Mouse (Mus musculus) adrenal gland, postnatal 14 days (tissue): ENCODE results near the gene Adamts8. TPM values are rescaled to one million over a fixed set of nuclear protein-coding genes. Genes with fewer than 3 reads are reported as not detected.

Source experiments
- DNase-seq: peaks from one replicate; pipeline ENCODE4 v3.0.0; 2021; ENCODE audit warnings: mixed read lengths
- total RNA-seq: library from RNA; stranded (reverse); gene quantifications from 2 replicates; pipeline ENCODE4 v1.2.3, GENCODE M21; 2021

The Adamts8 gene
- total RNA-seq, 1 experiment from 2014 or later: 0.37 TPM

DNA sequence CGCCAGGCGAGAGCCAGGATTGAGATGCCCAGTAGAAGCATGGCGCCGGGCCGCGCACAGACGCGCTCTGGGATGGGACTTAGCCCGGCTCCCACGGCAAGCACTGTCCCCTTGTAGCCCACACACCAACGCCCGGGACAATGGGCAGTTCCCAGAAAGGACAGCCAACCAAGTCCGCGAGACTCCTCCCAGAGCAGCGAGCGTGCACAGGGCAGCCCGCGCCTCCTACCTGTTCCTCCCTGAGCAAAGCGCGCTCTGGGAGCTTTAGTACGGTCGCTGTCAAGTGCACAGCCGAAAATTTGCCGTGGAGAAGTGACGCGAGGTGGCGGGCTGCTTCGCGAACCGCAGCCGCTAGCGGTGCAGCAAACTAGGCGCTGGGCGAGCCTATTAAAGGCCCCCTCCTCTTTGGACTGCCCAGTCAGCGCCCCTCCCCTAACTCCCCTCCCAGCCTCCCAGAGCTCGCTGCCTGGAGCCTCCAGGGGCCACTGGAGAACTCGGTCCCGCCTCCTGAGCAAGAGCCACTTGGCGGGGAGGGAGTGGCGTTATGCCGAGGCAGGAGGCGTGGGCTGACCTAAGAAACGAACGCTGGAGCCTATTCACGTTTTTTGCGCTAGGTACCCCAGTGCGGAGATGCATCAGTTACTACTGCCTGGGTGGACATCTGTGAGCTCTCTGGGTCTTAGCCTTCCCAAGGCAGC lies 20.0 kb upstream of the Adamts8 start, which contains the start of gene Adamts15:
Adamts15 (minus strand) TSS at position 256 of the 698 bp plus-strand sequence.
- peak; percentile 76 for DNase-seq

DNA sequence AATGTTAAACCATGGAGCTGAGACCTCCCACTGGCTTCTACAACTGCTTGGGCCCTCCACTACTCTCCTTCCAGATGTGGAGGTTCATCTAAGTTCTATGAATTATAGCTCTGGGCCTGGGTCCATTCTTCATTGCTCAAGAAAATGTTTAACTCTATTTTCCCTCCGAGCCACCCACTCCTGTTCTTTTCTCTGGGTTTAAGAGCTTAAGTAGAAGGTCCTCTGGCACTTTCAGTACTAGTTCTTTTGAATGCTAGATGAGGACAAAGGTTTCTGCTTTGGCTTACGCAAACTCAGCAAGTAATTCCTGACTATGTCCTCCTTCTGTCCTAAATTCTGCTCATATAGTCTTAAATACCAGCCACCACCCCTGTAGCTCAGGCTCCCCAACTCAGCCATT lies 13.6 kb upstream of the Adamts8 start:
- DNase-seq: no peak

DNA sequence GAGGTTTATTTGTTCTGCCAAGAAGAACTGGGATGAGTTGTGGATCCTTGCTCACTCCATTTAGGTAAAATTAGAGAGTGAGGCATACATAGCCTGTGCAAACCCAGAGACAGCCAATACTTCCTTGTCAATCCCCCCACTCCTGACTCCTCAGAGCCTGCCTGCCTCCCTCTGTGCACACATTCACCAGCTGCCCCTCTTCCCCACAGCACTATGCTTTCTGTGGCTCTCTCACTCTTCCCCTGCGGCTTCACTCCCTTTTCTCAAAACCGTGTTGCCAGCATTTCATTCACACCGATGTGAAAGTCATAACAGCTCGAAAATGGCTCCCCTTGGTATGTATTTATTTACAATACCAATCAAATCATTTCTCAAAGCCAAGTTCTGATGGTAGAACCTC lies 10.0 kb upstream of the Adamts8 start:
- DNase-seq: no peak

DNA sequence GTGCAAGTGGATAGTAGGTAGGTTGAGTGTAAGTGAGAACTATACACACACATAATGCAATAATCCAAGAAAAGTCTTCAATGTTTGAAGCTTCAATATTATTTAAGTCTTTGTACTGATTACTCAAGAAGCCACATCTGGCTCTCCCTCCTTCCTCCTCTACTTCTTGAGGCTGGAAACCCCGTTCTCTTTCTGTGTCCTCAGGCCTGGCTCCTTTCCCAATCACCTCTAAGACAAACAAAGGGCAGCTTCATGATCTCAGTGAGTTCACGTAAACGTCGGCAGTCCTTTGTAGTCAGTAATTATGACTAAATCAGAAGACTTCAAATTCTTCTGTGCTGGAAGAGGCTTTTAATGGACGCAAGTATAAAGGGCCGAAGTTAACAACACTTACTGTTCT lies 7.5 kb upstream of the Adamts8 start:
- no peak for DNase-seq

DNA sequence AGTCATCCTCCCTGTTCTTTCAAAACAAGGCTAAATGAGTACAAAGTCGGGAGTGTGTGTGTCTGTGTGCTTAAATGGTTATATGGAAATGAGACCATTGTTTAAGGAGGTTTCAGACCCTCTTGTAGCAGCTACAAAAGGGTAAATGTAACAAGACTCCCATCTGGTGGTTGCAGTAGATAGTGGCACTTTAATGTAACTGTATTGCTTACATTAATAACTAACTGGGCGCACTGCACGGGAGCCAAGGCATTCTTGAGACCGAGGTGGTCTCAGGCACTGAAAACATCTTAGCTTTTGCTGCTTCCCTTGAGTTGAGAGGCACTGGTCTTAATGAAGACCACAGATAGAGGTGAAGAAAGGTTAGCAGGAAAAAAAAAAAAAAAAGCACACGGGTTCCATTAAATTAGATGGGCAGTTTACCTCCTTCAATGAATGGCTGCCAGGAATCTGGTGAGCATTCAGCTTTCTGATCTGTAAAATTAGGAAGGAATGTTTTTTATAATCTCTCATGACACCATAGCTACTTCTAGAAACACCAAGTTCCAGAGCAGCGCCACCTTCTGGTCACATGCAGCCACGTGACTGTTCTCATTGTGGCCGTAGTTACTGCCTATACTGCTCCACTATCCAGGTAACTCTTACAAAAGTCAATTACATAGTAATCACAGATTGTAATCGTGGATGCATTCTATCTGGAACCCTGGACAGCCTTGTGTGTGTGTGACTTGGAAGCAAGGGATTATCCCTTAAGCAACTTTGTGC lies 5.5 kb upstream of the Adamts8 start:
- peak; percentile 79 for DNase-seq

DNA sequence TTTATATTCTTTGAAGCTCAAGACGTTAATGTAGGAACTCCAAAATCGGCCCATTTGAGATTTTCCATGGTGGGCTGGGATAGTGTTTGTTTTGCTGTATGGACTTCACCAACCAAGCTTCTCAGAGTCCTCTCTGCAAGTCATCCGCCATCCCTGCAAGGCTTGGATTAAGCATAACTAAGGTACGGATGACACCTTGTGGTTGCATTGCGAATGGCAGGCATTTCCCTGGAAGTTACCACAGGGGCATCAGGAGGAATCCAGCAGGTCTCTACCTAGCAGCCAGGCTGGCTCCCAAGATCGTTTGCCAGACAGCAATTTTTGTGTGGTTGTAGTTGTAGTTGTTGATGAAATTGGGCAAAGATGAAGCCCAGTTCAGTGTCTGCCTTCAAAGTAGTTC lies 2.0 kb upstream of the Adamts8 start:
- DNase-seq: peak; percentile 88

DNA sequence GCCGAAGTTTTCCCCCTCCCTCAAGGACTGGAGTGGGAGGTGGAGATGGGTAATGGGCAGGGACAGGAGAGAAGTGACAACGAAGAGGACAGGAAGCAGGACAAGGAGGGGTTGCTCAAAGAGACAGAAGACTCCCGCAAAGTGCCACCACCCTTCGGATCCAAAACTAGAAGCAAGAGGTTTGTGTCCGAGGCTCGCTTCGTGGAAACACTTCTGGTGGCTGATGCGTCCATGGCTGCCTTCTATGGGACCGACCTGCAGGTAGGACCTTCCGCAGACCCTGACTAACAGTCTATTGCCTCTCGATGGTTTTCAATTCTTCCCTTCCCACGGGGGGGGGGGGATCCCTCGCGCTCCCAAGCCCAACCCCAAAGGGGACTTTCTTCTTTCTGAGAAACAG lies 979 bp downstream of the Adamts8 start:
- DNase-seq: no peak

DNA sequence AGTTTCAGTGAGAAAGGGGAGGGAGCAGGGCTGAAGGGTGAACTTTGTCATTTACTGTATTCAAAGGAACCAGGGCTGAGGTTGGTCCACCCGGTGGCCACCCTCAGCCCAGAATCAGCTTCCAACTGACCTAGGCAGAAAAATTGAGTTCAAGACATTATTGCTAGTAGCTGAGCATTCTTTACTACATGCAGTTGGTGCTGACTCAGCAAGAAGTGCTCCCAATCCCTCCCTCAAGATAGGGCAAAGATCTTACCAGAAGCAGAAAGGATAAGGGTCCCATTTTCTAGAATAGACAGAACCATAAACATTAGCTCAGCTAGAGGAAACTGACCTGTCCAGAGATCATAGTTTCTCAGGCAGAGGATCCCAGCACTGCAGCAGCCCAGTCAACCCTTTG lies 1.9 kb downstream of the Adamts8 start:
- DNase-seq: no peak

DNA sequence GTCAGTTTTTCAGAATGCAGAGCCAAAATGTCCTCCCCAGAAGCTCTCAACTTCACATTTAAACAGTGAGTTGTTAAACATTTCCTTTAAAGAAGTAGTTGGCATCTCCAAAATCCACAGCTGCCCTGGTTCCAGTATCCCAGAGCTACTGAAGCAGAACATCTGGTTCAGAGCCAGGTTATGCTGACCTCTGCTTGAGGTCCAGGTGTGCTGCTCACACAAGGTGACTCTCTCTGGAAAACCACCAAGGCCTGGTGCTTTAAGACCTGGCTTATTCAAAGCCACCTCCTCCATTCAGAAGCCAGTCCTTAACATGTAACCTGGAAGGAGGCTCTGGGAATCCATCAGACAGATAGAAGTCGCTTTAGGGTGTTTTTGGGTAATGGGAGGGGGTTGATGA lies 2.9 kb downstream of the Adamts8 start:
- no peak for DNase-seq

DNA sequence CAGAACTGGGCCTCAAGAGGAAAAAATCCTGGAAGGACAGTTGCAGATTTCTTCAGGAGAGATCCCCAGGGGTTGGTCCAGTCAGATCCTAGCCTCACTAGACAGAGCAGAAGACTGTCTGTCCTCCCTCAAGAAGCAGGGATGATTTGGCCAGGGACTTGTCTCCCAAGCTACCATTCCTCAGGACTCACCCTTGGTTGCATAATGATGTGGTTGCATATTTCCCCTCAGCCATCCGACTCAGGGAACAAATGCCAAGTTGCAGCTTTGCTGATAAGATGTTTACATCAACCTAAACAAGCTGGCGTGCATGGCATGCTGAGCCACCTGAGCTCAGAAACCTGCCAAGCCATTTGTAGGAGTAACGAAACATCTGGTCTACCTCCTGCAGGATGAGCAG lies 7.1 kb downstream of the Adamts8 start:
- no peak for DNase-seq

DNA sequence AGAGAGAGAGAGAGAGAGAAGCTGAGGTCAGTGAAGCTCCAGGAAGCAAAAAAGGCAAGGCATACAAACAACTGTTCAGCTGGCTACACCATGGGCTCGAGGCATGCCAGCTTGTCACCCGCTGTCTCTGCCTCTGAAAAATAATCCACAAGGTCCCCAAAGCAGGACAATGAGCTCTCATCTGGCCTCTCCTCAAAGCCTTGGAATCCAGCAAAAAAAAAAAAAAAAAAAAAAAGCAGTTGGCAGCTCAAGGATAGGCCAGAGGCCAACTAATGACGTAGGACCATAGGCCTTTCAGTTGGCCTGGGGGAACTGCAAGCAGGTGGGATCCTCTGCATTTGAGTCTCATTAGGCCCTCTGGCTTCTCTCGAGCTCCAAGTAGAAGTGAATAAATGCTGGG lies 7.6 kb downstream of the Adamts8 start:
- peak; percentile 31 for DNase-seq

DNA sequence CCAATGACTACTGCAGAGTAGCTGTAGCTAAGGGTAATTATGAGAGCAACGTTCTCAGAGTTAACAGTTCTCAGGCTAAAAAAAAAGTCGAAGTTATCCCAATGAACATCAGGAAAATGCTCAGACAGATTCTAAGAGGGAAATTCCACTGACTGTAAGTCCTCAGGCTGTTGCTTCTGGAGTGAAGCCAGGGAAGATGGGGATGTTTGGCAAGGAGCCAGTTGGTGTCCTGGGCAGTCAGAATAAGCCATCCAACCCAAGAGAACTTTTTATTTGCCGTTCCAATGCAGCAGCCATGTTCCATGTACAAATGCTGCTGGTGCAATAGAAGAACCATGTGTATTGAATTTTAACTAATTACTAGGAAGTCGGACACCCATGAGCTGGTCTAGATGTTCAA lies 8.2 kb downstream of the Adamts8 start:
- peak; percentile 48 for DNase-seq

DNA sequence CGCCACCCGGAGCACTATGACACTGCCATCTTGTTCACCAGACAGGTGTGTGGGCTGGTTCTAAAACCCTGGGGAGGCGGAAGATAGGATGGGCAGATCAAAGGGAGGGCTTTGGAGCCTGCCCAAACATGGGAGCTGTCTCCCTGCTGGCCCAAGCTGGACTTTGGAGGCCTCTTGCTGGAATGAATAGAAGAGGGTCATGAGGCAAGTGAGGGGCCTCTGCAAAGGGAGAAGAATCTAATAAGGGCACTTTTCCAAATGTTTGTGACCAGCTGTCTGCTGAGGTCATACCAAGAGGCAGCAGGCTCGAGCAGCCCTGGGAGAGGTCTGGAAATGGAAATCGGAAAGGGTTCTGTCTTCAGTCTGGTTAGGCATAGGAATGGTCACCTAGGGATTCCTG lies 9.1 kb downstream of the Adamts8 start:
- no peak for DNase-seq

DNA sequence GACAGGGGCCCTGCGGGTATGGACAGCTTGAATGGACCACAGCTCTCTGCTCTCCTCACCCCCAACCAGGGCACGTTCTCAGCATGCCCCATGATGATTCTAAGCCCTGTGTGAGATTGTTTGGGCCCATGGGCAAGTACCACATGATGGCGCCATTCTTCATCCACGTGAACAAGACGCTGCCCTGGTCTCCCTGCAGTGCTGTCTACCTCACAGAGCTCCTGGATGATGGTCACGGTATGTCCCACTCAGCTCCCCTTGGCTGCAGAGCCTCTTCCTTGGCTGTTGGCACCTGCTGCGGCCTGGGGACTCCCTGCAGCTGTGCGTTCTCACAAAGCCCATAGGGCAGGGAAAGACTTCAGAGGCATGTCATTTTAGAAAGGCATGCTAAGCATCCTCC lies 10.9 kb downstream of the Adamts8 start:
- peak; percentile 29 for DNase-seq

DNA sequence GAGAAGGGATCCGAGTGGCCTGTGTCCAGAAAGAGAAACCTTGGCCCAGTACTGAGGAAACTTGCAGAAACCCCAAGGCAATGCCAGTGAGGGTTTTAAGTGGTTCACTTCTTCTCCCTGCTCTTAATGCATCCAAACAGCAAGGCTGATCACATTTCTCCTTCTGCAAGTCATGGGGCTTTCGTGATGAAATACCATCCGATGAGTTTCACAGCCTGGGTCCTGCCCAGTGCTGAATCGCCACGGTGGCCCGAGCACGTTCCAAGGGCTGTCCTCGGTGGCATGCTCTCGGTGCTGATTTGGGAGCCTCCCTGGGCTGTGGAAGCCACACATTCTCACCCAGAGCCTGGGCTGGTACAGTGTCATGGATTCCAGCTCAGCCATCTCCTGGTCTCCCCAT lies 12.9 kb downstream of the Adamts8 start:
- DNase-seq: no peak

DNA sequence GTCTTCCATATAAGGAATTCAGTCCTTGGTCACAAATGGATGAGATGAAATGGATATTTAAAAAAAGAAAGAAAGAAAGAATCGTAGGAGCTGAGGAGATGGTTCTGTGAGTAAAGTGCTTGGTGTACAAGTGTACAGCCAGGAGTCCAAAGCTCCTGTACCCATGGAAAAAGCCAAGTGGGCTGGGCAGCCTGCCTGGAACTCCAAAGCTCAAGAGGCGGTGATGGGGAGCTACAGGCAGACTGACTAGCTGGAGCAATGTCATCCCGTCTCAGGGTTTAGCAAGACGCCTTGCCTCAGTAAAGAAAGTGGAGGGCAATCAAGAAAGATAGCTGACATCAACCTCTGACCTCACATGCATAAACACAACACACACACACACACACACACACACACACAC lies 21.4 kb downstream of the Adamts8 start:
- no peak for DNase-seq

DNA sequence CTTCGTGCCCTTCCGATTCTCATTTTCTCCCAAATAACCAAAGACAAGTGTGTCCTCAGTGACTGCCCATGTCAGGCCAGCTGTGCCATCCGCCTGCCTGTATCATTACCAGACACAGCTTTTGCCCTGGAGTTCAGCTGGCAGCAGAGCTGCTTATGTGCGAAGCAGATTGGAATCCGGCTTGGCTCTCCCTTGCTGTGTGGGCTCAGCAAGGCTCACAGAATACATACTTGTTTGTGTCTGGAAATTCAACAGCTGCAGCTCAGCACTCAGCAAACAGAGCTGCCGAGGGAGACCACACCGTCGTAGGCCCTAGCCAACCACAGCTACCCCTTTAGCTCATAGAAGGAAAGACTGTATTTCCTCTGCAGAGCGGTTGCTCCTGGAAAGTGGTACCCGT lies 22.3 kb downstream of the Adamts8 start:
- DNase-seq: no peak

DNA sequence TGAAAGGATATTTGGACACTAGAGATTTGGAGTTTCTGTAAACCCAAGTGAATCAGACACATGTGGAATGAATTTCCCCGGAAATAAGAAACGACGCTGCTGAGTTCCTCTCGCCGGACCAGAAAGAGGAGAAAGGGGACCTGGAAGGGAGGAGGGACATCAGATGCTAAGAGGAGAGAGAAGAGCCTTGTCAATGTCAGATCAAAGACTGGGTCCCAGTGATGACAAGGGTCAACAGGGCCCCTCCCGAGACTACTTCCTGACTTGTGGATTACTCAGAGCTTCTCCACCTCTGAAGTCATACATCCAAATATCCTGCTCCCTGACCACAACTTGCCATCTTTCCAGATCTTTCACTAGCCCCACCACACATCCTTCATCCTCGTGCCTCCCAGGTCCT lies 24.5 kb downstream of the Adamts8 start:
- DNase-seq: no peak

DNA sequence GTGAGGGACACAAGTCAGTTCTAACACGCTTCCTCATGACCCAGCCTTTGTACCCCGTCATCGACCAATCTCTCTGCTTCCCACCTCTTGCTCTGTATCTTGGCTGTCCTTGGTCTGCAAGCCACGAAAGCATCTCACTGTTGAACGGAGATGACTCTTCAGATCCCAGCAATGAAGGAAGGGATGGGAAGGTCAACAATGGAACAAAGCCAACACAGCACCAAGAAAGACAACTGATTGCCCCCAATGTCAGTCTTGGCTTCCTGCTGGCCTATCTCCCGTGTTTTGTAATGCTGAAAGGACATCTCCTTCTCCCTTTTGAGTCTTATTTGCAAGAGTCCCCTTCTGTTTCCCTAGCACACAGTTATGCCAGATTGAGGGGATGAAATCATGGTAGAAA lies 25.8 kb downstream of the Adamts8 start:
- DNase-seq: no peak

DNA sequence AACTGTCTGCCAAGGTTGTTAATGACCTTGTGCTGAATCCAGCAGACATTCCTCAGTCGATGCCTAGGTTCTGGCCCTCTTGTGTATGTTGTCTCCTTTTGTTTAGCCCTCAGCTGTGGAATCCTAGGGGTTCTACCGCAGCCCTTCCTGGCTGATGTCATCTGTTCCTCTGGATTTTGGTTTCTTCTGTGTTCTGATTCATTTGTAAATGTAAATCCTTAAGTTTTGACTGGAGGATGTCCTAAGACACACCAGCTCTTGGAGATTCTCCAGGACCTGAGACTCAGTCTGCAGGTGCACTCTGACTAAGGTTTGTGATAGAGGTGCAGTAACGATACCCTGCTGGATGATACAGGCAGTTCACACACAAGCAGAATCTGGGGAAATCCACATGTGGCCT lies 27.6 kb downstream of the Adamts8 start:
- DNase-seq: no peak

DNA sequence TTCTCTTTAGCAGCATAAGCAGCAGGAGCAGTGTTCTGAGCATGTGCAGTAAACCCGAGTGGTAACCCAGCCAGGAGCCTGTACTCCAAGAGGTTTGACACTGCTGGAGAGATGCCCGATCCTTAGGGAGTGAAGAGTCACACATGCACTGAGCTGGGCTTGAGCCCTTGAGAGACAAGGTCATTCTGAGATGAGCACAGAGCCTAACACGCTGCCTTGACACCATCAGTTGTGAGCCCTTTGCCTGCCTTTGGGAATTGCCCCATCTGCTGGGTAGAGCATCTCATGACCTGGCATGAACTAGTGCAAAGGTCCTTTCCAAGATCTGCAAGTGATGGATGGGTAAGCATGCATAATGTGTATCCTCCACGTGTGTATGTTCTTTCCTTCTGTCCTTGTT lies 29.6 kb downstream of the Adamts8 start:
- peak; percentile 79 for DNase-seq

DNA sequence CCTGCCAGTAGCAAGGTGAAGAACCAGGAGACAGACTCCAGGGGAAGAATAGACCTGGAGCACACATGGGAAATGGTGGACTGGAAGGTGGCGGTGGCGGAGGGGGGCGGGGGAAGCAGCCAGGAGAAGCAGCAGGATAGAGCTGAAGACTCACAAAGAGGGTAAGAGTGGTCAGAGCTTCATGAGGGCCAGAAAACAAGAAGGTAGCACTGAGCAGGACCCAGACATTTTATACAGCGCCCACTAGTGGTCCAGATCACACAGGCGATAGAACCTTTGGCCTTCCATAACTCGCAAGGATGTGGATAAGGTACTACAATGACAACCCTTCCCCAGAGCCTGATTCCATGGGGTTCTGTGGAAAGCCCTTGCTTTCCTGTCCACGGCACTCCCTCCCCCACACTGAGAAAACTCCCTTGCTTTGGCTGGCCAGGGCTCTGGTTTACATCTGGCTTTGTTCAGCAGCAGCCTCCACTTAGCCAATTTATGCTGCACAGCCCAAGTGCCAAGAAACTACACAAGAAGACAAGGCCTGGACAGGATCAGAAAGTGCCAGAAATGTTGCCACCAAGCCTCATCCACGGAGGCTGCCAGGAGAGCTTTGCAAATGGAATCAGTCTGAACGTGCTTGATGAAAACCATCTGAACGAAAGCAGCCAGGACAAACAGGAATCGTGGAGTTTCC lies 34.1 kb downstream of the Adamts8 start:
- DNase-seq: no peak

DNA sequence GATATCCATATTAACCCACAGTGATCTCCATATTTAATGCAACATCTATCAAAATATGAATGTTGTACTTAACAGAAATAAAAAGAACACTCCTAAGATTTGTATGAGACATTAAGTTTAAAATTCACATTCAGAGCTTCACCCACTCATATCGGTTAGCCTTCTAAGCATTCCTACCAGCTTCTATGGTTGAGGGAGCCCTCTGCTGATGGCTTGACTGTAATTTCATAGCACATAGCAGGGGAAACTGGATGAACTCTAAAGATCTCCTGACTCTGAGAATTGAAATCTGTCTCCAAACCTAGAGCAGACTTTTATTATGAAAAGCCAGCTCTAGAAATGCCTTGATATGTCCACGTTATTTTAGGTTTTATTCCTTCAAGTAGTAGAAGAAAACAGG lies 38.1 kb downstream of the Adamts8 start:
- DNase-seq: no peak

DNA sequence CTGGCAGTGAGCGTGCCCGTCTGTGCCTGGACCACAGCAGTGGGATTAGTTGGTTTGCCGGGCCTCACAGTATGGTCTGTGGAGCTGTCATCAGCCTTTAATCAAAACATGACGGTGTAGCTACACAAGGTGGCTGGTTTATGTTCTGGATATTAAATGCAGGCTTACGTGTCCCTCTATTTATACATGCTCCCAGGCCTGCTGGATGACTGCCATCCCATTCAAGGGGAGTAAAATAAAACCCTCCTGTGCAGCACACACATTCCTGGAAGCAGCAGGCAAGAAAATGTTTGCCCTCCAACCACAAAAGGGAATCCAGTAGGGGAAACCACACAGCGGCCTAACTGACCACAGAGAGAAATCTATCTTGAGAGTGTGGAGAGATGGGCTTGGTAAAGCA lies 43.4 kb downstream of the Adamts8 start:
- no peak for DNase-seq
